25 mouse cellular contexts compared by ENCODE assay signal in genomic region chr2:112247323-112247722, GRCm38 (mm10). TPM values are rescaled to one million over a fixed set of nuclear protein-coding genes. Genes with fewer than 3 reads are reported as not detected.
"Had no signal": no experiment of that assay in that cellular context is flagged by ENCODE, and none has a peak within 500 bp of the region (broad histone marks: within the 10 kb centered on the region; RNA-seq: fewer than 3 reads in every experiment).

No protein-coding gene starts in this region.

- H3K27me3 ChIP-seq: midbrain, embryonic 12.5 days; neural tube, embryonic 13.5 days; neural tube, embryonic 15.5 days; stomach, embryonic 15.5 days had no signal

- H3K27ac ChIP-seq: midbrain, embryonic 10.5 days; midbrain, embryonic 12.5 days; neural tube, embryonic 13.5 days; neural tube, embryonic 15.5 days; stomach, embryonic 15.5 days; stomach, postnatal 0 days had no signal

- H3K36me3 ChIP-seq: stomach, embryonic 15.5 days had no signal

- DNase-seq: lung, adult 18-20 months; lung, embryonic 14.5 days; lung, postnatal 10 days; lung, postnatal 4 days; midbrain, embryonic 14.5 days; retina, postnatal 1 day; right cerebral cortex, adult 18-20 months; right cerebral cortex, postnatal 14 days; thymus, adult 2 months; thymus, postnatal 25 days; thymus, postnatal 4 days had no signal

- ATAC-seq: midbrain, embryonic 16.5 days had no signal

- H3K4me3 ChIP-seq: midbrain, embryonic 10.5 days; midbrain, embryonic 12.5 days; myocyte; neural tube, embryonic 13.5 days; neural tube, embryonic 15.5 days; stomach, embryonic 15.5 days had no signal

- H3K4me1 ChIP-seq: midbrain, embryonic 10.5 days; midbrain, embryonic 12.5 days; neural tube, embryonic 13.5 days; neural tube, embryonic 15.5 days had no signal

- H3K9me3 ChIP-seq: midbrain, embryonic 10.5 days; midbrain, embryonic 12.5 days; neural tube, embryonic 13.5 days; neural tube, embryonic 15.5 days; stomach, embryonic 15.5 days had no signal

RNA-seq across cellular contexts. Expression of gene Nutm1, which starts 11.8 kb away (rescaled TPM):
- polyA plus RNA-seq: liver, embryonic 16.5 days; lung, embryonic 16.5 days; midbrain, embryonic 12.5 days; midbrain, embryonic 16.5 days; myocyte; neural tube, embryonic 11.5 days; neural tube, embryonic 15.5 days; spleen, adult 2 months; urinary bladder, adult 2 months had no signal

RNA-seq across cellular contexts. Expression of gene Gm21985, which starts 18.8 kb away (rescaled TPM):
- polyA plus RNA-seq: liver, embryonic 16.5 days; lung, embryonic 14.5 days; lung, embryonic 16.5 days; midbrain, embryonic 12.5 days; midbrain, embryonic 14.5 days; myocyte; neural tube, embryonic 11.5 days; neural tube, embryonic 13.5 days; neural tube, embryonic 15.5 days; spleen, adult 2 months; stomach, embryonic 15.5 days; stomach, postnatal 0 days; testis, adult 2 months; thymus, adult 2 months had no signal
